Mouse (Mus musculus) left cerebral cortex, adult 8-10 months (tissue): ENCODE results near the gene Bbs9. TPM values are rescaled to one million over a fixed set of nuclear protein-coding genes. Genes with fewer than 3 reads are reported as not detected.
A peak's percentile ranks its signal among the peaks of the same experiment; 100 is the strongest.
"Not testable (repeated sequence)": the region's sequence is repeated elsewhere in the genome, so short reads cannot be mapped to it uniquely, and the experiment has no call there.

Experiments
- DNase-seq, 2 experiments: peaks; one replicate each; pipeline ENCODE4 v3.0.0; 2022; ENCODE audit warnings: low spot score in 2 of 2
- total RNA-seq, 4 experiments: library from RNA; stranded (reverse); gene quantifications; 2 replicates each; pipeline ENCODE4 v1.2.4; 2022

The Bbs9 gene
- total RNA-seq, 4 experiments from 2014 or later = 48.2 to 51.0 (median 50.1) TPM

DNA sequence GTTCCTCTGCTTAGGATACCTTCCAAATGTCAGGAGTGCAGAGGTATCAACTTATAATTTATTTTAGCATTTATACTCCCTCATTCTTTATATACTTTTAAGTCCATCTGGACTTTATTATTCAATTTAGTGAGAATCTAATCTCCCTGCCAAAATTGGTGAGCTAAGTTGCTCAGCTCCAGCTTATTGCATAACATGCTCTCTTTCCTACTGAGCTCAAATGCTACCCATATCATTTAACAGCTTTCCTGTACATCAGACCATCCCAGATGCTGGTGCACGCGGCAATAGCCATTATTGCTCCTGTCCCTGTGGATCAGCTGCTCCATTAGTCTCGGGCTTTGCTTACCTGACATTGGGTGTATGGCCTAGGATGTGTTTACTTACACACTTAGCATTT is 208.3 kb downstream of the Bbs9 start:
- DNase-seq = no peak

DNA sequence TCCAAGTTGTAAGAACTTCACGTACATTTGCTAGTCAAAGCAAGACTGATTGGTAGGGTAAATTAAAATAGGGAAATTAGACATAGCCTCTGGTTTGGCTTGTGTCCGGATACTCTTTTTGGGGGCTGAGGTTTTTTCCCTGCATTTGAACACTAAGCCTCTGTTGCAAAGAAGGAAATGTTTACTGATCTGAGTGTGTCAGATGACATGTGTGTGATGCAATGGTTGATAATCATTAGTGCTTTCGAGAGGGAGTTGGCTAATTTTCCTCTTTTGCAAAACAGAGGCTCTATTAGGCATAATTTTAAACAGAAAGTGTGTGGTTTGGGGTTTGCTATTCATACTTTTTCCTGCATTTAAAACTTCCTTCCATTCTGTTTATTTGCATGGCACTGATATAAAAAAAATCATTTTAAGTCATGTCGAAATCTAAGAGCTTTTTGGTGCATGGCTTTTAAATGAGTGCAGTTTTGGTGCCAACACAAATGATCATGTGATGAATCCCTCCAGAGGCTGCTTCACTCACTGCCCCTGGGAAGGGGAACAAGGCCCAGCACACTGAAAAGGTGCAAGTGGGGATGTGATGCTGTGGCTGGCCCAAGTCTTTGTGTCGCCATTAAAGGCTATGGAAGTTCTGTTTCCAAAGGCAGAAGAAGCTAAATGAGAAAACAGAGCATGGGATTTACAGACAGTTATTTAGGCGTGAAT is 211.4 kb downstream of the Bbs9 start:
- no peak for DNase-seq

DNA sequence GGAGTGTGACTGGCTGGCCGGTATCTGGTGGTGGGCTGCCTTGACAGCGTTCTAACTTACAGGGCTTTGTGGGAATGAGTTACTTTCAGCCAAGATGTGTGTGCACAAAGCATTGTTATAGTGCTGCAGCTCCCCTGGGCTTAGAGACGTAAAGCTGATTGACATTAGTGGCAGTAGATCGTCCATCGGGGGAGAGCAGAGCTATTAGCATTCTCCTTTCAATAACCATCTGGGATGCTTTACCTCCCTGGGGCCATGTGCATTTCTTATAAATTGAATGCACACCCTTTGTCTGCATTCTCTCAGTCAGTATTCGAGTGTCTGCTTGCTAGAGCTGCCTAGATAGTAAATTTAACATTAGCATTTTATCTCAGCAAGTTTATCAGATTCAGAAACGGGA is 214.7 kb downstream of the Bbs9 start:
- DNase-seq = no peak

DNA sequence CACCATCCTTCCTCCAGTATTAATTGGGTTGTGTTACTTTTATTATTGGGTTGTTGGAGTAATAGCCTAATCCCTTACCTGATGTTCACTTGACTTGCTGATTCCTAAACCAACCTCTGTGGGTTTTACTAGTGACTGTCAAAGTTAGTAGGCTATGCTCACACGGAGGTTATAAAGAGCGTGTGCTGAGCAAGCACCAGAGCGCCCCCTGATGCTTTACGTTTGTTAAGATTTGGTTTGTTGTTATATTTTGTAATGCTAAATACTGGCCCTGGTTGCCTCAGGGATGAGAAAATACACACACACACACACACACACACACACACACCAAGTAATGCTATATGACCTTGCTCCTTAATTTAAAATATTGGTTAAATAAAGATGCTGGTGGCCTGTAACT is 219.9 kb downstream of the Bbs9 start:
- no peak for DNase-seq

DNA sequence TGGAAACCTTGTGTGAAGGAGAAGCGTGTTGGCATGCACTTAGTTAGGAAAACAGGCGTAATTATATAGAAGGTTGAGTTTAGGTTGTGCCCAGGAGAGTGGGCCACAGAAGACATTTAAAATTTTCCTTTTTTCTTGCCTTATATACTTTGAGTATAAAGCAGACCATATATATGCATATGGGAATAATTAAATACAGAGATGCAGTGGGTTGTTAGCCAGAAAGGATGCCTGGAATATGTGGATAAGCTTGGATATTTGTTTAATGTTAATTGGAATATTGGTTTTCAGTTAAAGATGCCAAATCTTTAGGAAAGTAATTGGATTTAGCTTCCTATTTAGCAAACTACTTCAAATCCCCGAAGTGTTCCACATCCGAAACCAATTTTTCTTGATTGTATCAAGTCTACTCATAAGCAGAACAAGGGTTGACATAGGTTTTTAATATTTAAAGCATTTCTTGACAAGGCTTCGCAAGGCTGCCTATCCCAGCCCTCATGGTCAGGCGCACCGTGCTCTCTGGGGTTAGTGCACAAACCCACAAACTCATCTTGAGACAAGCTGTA is 221.4 kb downstream of the Bbs9 start:
- no peak for DNase-seq

DNA sequence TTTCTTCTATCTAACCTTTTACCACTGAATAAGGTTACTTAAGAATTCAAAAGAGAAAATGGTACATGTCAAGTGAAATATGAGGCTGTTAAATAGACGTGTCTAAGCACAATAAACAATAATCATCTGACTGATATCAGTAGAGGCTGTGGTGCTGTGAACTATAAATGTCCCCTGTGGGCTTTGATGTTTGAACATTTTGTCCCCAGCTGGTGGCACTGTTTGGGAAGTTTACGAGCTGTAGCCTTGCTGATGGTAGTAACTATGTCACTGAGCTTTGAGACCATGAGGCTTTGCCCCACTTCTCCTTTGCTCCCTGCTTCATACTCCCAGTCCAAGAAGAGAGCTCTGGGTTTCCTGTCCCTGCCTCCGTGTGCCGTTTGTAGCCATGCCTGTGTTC is 222.3 kb downstream of the Bbs9 start:
- no peak for DNase-seq

DNA sequence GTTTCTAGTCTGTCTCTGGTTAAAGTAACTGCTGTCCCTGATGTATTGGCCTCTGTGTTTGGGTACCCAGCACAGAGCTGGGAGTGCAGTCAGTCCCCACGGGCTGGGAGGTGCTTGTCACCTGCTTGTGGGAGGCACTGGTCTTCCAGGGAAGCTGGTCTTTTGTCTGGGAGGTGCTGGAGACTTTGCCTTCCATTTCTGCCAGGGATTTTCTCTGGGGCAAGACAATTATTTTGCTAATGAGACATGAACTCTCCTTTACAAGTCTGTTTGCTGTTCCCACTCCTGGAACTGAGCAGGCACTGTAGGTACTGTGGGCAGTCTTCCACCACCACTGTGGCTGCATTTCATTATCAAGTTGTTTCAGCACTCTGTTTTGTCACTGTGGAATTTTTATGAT is 223.0 kb downstream of the Bbs9 start:
- DNase-seq = no peak

DNA sequence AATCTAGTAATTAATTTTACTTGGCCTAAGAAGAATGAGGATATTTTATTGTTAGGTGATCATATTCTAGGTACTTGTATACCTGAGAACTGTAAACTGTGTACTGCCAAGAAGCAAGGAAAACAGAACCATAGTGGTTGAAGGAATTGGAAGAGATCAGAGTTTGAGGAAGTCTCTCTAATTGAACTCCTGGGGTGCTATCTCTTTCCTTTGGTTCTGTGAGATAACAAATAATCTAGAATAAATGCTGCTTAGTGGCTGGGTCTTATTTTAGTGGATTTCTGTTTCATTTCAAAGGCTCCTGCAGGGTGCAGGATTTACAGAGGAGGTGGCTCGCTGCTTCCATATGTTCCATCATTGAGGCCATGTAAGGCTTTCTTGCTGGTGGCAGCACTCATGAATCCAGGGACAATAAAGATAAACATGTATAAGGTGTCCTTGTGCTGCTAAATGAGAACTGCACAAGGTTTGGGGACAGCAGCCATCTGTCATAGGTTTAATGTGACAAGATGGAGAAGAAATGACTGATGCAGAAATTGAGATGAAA is 226.6 kb downstream of the Bbs9 start:
- no peak for DNase-seq

DNA sequence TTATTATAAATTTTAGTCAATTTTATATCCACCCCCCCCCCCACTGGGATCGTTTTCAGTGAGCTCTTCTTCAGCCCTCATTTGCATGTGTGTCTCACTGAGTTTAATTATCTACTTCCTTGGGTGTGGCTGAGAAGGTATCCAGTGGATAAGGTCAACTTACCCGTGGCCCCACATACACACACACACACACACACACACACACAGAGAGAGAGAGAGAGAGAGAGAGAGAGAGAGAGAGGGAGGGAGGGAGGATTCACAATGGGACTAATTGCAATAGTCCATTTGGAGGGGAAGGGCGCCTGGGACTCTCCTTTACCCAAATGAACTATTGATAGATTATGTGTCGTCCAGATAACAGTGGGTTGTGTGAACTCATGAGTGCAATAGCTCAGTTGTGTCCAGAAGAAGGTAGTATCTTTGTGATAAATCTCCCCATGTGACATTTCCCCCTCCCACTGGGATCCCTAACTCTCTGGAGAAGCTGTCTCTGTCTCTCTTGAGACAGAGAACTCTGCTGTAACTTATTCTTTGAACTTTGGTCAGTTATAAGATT is 227.4 kb downstream of the Bbs9 start:
- no peak for DNase-seq

DNA sequence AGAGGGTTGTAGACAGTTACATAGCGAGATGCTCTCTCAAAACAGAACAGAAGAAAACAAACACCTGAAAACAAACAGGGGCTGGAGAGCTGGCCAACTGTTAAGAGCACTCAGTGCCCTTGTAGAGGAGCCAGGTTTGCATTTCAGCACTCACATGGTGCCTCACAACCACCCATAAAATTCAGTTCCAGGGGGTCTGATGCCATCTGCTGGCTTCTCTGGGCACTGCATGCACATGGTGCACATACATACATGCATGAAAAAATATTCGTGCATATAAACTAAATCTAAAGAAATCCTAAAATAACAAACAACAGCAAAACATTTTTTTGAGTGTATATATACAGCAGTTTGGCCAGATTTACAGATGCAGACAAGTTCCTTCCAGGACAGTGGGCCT is 228.0 kb downstream of the Bbs9 start:
- DNase-seq = no peak

DNA sequence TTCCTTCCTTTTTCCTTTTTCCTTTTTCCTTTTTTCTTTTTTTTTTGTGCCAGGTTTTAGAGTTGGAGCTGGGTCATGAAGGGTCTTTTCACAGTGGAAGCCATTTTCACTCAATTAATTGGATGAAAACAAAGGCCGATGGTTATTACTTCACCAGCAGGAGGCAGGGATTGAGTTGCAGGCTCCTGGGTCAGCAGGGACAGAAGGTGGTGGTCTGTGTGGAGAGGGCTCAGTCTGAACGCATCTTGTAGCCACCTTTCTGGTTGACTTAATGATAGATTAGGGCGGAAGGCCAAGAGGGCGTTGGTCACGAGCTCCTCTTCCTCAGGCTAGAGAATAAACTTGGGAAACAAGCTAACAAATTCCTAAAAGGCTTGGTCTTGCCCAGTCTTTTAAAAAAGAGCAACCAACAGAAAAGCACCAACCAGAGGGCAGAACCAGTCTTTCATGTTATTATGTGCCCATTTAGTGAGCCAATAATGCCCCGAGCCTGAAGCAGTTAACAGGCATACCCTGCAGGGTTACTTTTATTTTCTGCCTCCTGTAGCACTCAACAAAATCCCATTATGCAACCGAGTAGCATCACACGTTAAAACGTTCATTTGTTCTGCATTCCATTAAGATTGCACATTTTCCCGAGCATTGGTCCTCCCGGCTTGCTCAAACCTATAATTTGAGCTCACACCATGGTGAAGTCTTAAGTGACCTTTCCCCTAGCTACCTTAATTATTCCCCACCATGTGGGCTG is 231.8 kb downstream of the Bbs9 start:
- DNase-seq = no peak

DNA sequence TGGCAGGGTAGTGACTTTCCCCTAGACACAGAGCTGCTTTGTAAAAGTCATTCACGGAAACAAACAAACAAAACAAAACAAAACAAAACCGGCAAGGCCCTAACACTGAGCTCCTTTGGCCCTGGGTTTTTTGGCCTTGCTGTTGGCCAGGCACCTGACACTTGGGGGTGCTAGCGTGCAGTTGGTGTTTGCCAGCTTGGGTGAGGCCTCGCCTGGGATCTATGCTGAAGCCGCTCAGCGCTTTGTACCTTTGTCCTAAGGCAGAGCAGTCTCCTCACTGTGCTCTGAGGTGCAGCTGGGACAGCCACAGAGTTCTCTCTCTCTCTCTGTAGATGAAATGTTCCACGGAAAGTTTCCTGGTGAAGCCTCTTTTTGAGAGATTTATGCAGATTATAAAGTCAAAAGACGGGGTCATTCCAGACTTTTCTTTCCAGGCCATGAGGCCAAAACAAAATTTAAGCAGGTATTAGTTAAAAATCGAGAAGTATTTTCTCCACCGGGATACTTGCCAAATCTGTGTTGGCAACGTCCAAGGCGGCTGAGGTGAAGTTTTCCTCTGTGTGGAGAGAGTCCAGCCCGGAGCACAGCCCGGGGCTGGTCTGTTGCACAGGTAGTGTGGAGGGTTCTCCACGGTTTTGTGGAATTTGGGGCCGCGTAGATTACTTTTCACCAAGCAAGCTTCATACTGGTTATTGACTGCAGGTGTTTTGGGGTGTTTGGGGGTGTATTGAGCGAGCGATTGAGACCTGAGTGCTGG is 233.6 kb downstream of the Bbs9 start:
- peak; percentile 21 to 39 for DNase-seq

DNA sequence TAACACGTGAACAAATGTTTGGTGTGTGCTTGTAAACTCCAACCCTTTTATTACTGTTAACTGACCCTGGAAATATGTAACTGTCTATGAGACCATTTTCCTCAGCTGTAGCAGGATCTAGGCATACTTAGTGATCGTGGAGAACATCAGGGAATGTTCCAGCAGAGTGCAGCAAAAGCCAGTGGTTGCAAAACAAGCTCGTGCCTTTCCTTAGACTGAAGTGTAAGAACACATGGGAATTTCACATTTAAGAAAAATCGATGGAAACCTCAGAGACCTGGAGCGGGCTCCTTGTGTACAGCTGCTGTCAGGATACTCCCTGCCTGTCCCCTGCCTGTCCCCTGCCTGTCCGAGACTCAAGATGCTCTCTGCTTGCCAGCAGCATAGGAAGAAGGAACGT is 234.5 kb downstream of the Bbs9 start:
- DNase-seq = no peak

DNA sequence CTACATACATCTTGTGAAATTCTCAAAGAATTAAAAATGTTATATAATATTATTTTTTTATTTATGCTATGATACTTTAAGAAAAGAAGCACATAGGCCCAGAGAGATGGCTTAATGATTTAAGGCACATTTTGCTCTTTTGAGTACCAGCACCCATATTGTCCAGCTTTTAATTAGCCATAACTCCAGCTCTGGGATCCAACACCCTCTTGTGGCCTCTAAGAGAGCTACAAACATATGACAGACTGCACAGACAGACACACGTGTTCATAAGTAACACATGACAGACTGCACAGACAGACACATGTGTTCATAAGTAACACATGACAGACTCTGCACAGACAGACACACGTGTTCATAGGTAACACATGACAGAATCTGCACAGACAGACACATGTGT is 235.8 kb downstream of the Bbs9 start:
- DNase-seq = no peak

DNA sequence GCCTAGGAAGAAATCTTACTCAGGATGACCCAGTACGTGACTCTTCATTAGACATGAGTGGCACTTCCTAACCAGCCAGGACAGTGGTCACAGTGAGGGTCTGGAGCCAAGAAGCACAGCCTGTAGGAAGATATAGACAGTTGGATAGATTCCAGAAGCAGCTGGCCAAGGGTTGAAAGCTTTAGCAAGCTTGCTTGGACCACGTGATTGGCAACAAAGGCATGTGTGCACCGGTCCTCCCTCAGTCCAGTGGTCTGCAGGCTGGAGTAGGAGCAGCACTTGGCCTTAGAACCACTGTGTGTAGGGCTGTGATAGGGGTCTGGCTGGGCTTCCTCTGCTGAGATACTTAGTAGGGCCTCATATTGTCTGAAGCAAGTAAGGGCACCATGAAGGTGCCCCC is 237.2 kb downstream of the Bbs9 start:
- DNase-seq = no peak

DNA sequence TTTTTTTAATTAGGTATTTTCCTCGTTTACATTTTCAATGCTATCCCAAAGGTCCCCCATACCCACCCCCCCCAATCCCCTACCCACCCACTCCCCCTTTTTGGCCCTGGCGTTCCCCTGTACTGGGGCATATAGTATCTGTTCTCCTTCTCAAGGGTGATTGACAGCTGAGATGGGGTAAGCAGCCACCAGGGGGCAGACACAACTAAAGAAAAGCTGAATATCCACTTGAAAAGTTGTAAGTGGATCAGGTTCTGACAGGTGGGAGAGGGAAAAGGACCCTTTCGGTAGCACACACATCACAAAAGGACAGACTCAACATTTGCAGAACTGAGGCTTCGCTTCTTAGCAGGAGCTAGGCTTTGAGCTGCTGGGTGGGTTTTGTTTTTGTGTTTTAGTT is 237.8 kb downstream of the Bbs9 start:
- DNase-seq = not testable (repeated sequence)

DNA sequence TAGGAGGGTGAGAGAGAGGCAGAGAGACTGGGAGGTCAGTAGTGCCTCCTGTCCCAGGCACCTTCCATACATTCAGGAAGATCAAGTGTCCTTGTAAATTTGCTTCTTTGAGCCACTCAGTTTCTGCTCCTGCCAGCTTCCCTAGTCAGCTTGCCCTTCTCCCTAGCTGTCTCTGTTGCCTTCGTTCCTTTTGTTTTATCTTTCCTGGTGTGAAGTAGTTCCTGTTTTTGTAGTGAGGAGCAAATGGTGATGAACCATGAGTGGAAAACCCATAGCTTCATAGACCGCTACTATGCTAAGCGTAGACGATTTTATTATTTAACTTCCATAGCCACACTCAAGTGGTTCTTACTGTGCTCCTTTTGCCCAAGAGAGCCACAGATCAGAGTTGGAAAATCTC is 242.1 kb downstream of the Bbs9 start:
- DNase-seq = no peak

DNA sequence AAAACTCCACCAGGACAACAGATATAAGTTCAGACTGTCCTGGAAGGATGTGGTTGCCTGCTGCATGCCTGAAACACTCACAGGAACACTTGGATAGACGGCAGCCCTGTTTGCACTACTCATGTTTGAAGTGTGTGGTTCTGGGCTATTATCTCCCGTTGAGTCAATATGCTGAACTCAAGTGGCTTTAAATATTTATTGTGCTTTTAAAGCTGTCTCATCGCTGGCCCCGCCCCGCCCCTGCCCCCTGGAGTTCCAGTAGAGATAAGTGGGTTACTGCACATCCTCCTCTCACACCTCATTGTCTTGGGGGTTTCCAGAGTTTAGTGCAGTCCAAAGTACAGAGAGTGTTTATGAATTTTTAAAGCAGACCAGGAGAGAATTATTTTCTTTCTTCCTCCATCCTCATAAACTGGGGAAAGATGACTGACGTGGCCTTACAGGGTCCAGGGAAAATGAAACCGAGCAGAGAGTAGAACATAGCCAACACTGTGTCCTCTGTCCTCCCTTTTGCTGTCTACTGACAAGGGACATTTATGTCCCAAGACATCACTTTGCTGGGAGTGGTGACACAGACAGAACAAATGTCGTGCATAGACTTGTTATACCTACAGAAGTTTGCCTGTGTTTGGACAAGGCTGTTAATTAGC is 242.8 kb downstream of the Bbs9 start:
- DNase-seq = no peak

DNA sequence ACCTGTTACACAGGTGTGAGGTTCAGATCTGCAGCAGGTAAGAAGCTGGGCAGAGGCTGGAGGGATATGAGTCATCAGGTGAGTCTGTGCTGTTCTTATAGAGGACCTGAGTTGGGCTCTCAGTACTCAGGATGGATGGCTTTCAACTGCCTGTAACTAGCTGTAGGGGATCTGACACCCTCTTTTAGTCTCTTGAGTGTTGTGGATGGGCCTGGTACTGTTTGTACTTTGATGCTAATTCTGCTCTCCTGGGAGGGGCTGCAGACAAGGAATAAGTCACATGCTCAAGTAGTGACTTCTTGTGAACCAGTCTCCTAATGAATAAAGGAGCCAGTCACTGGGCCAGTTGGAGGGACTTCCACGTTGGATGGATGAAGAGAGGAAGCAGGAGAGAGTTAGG is 257.1 kb downstream of the Bbs9 start:
- no peak for DNase-seq

DNA sequence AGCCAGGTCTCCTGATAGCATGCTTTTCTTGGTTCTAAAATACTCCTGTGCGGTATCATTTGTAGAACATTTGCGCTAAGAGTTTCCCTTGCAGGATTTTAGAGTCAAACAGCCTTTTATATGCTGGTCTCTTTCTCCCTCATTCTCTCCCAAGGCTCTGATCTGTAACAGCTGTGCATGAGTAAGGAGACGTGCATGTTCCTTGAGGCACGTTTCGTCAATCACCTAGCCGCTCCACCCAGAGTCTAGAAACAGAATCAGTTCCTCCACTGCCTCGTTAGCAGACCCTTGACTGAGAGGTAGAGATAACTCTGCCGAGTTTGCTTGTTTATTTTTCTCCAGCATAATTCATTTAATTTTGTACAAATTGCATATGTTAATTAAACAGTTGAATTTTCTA is 259.4 kb downstream of the Bbs9 start:
- no peak for DNase-seq

DNA sequence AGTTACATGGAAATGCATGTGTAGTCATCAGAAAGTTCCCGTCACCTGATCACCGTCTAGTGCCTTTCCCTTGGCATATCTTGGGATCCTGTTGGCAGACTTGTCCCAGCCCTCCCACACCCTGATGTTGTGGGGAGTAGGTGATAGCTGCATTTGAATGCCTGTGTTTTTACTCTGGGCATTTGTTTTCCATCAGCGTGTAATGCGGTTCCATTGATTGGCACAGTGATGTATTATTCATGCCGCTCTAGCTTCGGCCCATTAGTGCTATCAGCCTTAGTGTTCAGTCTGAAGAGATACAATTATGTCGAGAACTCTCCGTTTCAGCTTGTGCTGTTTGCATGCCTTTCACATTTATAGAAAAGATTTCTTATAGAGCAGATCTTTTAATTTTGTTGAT is 259.9 kb downstream of the Bbs9 start:
- DNase-seq = peak in 1 of 2 experiments; percentile 18
